25 mouse cellular contexts compared by ENCODE assay signal in genomic region chr10:113946801-113947200, GRCm38 (mm10).
A peak's percentile ranks its signal among the peaks of the same experiment; 100 is the strongest.
DNase-seq lines count a peak whose midpoint lies in the region; TF ChIP-seq lines count a peak whose summit lies in the region.
"Had no signal": no experiment of that assay in that cellular context is flagged by ENCODE, and none has a peak within 500 bp of the region (broad histone marks: within the 10 kb centered on the region; RNA-seq: fewer than 3 reads in every experiment).

No protein-coding gene starts in this region.

- H3K4me3 ChIP-seq in left cerebral cortex, adult 2 months = no peak overlapping the region
- H3K4me3 ChIP-seq: heart, embryonic 12.5 days; limb, embryonic 13.5 days; lung, embryonic 15.5 days; megakaryocyte, embryonic 14.5 days; stomach, embryonic 15.5 days had no signal

- no peak for TF ChIP-seq CTCF in left cerebral cortex, adult 2 months (IDR thresholded peaks at IDR 0.05)

- intact Hi-C loops in left cerebral cortex, adult 2 months (cut with DNase I) = no loop called here

- H3K27ac ChIP-seq in left cerebral cortex, adult 2 months = no peak overlapping the region
- H3K27ac ChIP-seq: hindbrain, postnatal 0 days; limb, embryonic 13.5 days; liver, embryonic 14.5 days; lung, embryonic 15.5 days; stomach, embryonic 15.5 days had no signal

- DNase-seq in embryo, embryonic 10.5 days (ENCODE audit: low spot score) = peak; percentile 2
- no peak for DNase-seq in embryo, embryonic 9.5 days (ENCODE audit: extremely low spot score)
- peak; percentile 9 for DNase-seq in left cerebral cortex, adult 11 months (ENCODE audit: low spot score)
- DNase-seq in left cerebral cortex, adult 2 months (ENCODE audit: extremely low spot score in 1 of 2, low spot score in 2 of 2) = no peak
- DNase-seq in brain, adult 2 months (ENCODE audit: low read depth, low spot score) = peak; percentile 66
- peak; percentile 0 for DNase-seq in mesoderm, embryonic 11.5 days (ENCODE audit: low read depth, low spot score)
- DNase-seq in liver = no peak
- DNase-seq: adrenal gland, postnatal 14 days; cerebellum, adult 8-10 months; gastrocnemius, postnatal 14 days; heart, adult 18-20 months; heart, postnatal 10 days; kidney, adult 9 months; kidney, postnatal 36 days; lung, postnatal 36 days; midbrain, embryonic 14.5 days; thymus, adult 18-20 months; thymus, postnatal 36 days had no signal

Comparison
In these comparisons a context has a peak if more than half of its experiments do, and no peak if none do; other contexts are left out.
1. DNase-seq: peak in embryo, embryonic 10.5 days (single experiment), left cerebral cortex, adult 11 months (single experiment), brain, adult 2 months (single experiment) and mesoderm, embryonic 11.5 days (single experiment); none in embryo, embryonic 9.5 days (single experiment), left cerebral cortex, adult 2 months (0 of 2) and liver (single experiment).